Mouse (Mus musculus): ENCODE results near the gene Tnfaip2. TPM values are rescaled to one million over a fixed set of nuclear protein-coding genes. Genes with fewer than 3 reads are reported as not detected.

Gene Tnfaip2
- polyA plus RNA-seq, 1 experiment from 2014 or later: 96.6 TPM

DNA sequence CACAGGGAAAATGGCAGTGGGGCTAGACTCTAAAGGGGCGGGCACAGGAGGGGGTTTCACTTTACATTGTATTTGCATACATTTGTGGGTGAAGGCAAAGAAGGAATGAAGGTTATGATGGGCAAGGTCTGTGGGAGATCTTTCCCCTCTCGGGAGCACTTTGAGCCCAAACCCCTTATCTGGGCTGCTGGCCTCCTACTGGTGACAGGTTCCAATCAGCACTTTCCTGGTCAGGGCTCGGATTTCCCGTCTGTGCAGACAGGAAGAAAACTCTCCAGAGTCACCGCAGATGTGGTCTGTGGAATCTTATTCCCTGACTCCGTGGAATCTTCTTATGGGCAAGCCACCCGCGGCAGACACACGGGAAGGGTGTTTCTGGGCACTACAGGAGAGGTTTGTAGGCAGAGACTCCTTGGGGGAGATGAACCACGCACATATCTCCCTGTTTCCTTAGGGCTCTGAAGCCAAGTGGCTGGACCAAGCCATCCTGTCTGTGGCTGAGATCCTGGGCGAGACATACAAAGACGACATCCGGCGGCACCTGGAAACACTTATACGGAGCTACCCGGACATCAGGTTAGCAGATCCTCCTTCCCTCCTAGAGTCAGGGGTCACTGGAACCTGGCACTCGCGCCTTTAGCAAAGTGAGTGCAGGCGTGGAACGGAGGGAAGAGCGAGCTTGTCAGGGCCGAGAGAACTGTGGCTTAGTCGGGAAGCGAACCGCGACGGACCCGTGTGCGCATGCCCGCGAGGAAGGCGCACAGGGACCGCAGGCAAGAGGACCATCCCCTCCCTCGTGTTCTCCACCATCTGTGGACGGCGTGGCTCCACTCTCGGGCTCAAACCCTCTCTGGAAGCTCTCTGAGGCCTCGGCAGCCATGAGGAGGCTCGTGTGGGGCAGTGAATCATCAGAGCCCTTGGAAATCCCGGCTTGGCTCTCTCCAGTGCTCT is 13.0 kb upstream of the Tnfaip2 start:
- 0 out of 2 replicates have a peak, but pooled peaks cover 3% of the 10 kb centered on the region for H3K36me3 ChIP-seq
- peak overlapping the region; percentile 69 for H3K4me2 ChIP-seq
- H3K9ac ChIP-seq: peak overlapping the region; percentile 40
- no peak overlapping the region; the same call in 1 of the 2 replicates for H3K27ac ChIP-seq
- peak overlapping the region; percentile 50 for H3K4me3 ChIP-seq (replicated peaks)
- H3K9me3 ChIP-seq (replicated peaks): no peaks in the 10 kb centered on the region
- ATAC-seq (ENCODE audit: low read depth): no peak
- H3K4me1 ChIP-seq (replicated peaks): peaks cover 85% of the 10 kb centered on the region
- peaks cover 69% of the 10 kb centered on the region for H3K27me3 ChIP-seq
- no peak for DNase-seq
- 2% methylated on average over 40 of the region's 40 CpGs for WGBS (ENCODE audit: insufficient replicate concordance)

- Histone ChIP-seq H3K27me3 (peaks cover 59% of the 10 kb centered on the region), H3K4me1 (replicated peaks) (peaks cover 95% of the 10 kb centered on the region), H3K27ac (peak overlapping the region; percentile 3; the same call in 1 of the 2 replicates), H3K9ac (peak overlapping the region; percentile 40; the same call in 1 of the 2 replicates), H3K36me3 (0 out of 2 replicates have a peak, but pooled peaks cover 3% of the 10 kb centered on the region), H3K4me2 (peak overlapping the region; percentile 69), H3K4me3 (replicated peaks) (peak overlapping the region; percentile 50), H3K9me3 (replicated peaks) (no peaks in the 10 kb centered on the region)
- ATAC-seq (ENCODE audit: low read depth): no peak
- no peak for DNase-seq
- 17% methylated on average over 27 of the region's 27 CpGs for WGBS (ENCODE audit: insufficient replicate concordance)
Measured at GRCm38 (mm10) chr12:111430049-111430867, 12.0 kb upstream of the Tnfaip2 start.

GRCm38 (mm10) chr12:111430868-111431817 is 11.1 kb upstream of the Tnfaip2 start:
- no peak for DNase-seq
- Histone ChIP-seq H3K4me2 (no peak overlapping the region), H3K27ac (peak overlapping the region; percentile 32; the same call in 1 of the 2 replicates), H3K27me3 (peaks cover 51% of the 10 kb centered on the region), H3K9ac (0 out of 2 replicates have a peak overlapping the region, but pooled peaks have one; percentile 40), H3K36me3 (0 out of 2 replicates have a peak, but pooled peaks cover 3% of the 10 kb centered on the region), H3K4me3 (replicated peaks) (no peak overlapping the region), H3K9me3 (replicated peaks) (no peaks in the 10 kb centered on the region), H3K4me1 (replicated peaks) (peaks cover 96% of the 10 kb centered on the region)
- 47% methylated on average over 14 of the region's 14 CpGs for WGBS (ENCODE audit: insufficient replicate concordance)
- no peak for ATAC-seq (ENCODE audit: low read depth)

- H3K9ac ChIP-seq: 0 out of 2 replicates have a peak overlapping the region, but pooled peaks have one; percentile 6
- peaks cover 47% of the 10 kb centered on the region for H3K27me3 ChIP-seq
- peaks cover 100% of the 10 kb centered on the region for H3K4me1 ChIP-seq (replicated peaks)
- no peak overlapping the region for H3K4me2 ChIP-seq
- H3K27ac ChIP-seq: peak overlapping the region; percentile 75
- no peak overlapping the region for H3K4me3 ChIP-seq (replicated peaks)
- ATAC-seq (ENCODE audit: low read depth) (no peak), DNase-seq (no peak)
- H3K36me3 ChIP-seq: 0 out of 2 replicates have a peak, but pooled peaks cover 2% of the 10 kb centered on the region
- H3K9me3 ChIP-seq (replicated peaks): no peaks in the 10 kb centered on the region
- 41% methylated on average over 4 of the region's 4 CpGs for WGBS (ENCODE audit: insufficient replicate concordance)
Measured at GRCm38 (mm10) chr12:111432097-111432496, 10.2 kb upstream of the Tnfaip2 start.

- Histone ChIP-seq H3K9ac (peak overlapping the region; percentile 46; the same call in 1 of the 2 replicates), H3K27me3 (peaks cover 39% of the 10 kb centered on the region), H3K27ac (peak overlapping the region; percentile 75), H3K4me3 (replicated peaks) (no peak overlapping the region), H3K36me3 (no peaks in the 10 kb centered on the region), H3K4me2 (0 out of 2 replicates have a peak overlapping the region, but pooled peaks have one; percentile 22), H3K4me1 (replicated peaks) (peaks cover 100% of the 10 kb centered on the region), H3K9me3 (replicated peaks) (no peaks in the 10 kb centered on the region)
- DNase-seq (no peak), ATAC-seq (ENCODE audit: low read depth) (no peak; the same call in 1 of the 2 replicates)
- WGBS (ENCODE audit: insufficient replicate concordance): 47% methylated on average over 4 of the region's 5 CpGs
Measured at GRCm38 (mm10) chr12:111432751-111433331, 9.4 kb upstream of the Tnfaip2 start.

DNA sequence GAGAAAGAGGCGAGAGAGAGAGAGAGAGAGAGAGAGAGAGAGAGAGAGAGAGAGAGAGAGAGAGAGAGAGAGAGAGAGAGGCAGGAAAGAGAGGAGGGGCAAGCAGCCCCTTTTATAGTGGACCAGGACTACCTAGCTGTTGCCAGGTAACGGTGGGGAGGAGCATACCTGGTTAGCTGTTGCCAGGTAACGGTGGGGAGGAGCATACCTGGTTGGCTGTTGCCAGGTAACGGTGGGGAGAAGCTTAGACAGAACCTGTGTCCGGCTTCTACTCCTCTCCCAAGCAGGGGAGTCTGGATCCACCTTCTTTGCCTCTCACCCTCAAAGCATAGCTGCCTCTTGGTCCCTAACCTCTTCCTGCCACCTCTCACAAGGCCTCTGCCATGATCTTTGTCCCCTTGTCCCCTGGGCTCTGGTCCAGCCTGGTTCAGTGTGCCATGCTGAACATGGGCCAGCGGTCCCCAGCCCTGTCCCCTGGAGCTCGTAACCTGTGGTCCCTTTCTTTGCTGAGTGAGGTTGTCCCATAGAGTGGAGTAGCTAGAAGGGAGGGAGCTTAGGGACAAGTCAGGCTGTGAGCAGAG is 8.0 kb upstream of the Tnfaip2 start:
- Histone ChIP-seq H3K4me3 (replicated peaks) (peak overlapping the region; percentile 11; the same call in 1 of the 2 replicates), H3K9ac (peak overlapping the region; percentile 64), H3K4me2 (peak overlapping the region; percentile 63), H3K9me3 (replicated peaks) (no peaks in the 10 kb centered on the region), H3K27me3 (peaks cover 25% of the 10 kb centered on the region), H3K36me3 (no peaks in the 10 kb centered on the region), H3K4me1 (replicated peaks) (peaks cover 100% of the 10 kb centered on the region), H3K27ac (peak overlapping the region; percentile 90)
- ATAC-seq (ENCODE audit: low read depth) (no peak; the same call in 1 of the 2 replicates), DNase-seq (no peak)
- 57% methylated on average over 7 of the region's 7 CpGs for WGBS (ENCODE audit: insufficient replicate concordance)

DNA sequence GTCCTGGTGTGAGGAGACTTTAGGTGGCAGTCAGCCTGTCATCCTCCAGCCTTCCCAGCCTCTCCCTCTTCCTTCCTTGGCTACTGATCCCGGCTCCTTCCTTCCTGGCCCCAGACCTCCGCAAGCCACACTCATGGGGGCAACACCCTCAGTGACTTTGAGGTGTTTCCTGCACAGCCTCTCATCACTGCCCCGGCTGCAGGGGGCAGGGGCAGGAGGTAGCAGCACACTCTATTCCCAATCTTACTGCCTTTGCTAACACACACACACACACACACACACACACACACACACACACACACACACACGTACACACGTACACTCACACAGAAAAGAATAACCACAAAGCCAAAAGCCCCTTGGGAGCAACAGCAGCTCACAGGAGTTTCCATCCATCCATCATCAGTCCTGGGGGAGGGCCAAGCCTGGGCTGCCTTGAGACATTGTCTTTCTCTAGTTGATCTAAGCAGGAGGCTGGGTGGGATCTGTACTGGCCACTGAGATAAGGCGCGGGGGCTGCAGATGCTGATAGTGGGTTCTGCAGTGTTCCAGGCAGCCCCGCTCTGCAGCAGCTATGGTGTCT is 7.4 kb upstream of the Tnfaip2 start:
- 10% methylated on average over 6 of the region's 8 CpGs for WGBS (ENCODE audit: insufficient replicate concordance)
- H3K27ac ChIP-seq: peak overlapping the region; percentile 90
- H3K9me3 ChIP-seq (replicated peaks): no peaks in the 10 kb centered on the region
- peak overlapping the region; percentile 64 for H3K9ac ChIP-seq
- peak overlapping the region; percentile 11; the same call in 1 of the 2 replicates for H3K4me3 ChIP-seq (replicated peaks)
- DNase-seq (peak; percentile 82), ATAC-seq (ENCODE audit: low read depth) (peak; percentile 91)
- H3K36me3 ChIP-seq: no peaks in the 10 kb centered on the region
- peaks cover 100% of the 10 kb centered on the region for H3K4me1 ChIP-seq (replicated peaks)
- H3K27me3 ChIP-seq: peaks cover 19% of the 10 kb centered on the region
- peak overlapping the region; percentile 63 for H3K4me2 ChIP-seq

GRCm38 (mm10) chr12:111436170-111436569 is 6.1 kb upstream of the Tnfaip2 start:
- H3K9ac ChIP-seq: peak overlapping the region; percentile 44; the same call in 1 of the 2 replicates
- DNase-seq (no peak), ATAC-seq (ENCODE audit: low read depth) (no peak)
- WGBS (ENCODE audit: insufficient replicate concordance): 75% methylated on average over 3 of the region's 3 CpGs
- no peak overlapping the region for H3K4me3 ChIP-seq (replicated peaks)
- H3K27ac ChIP-seq: peak overlapping the region; percentile 70
- no peaks in the 10 kb centered on the region for H3K36me3 ChIP-seq
- H3K4me2 ChIP-seq: no peak overlapping the region
- H3K9me3 ChIP-seq (replicated peaks): no peaks in the 10 kb centered on the region
- peaks cover 6% of the 10 kb centered on the region; the same call in 1 of the 2 replicates for H3K27me3 ChIP-seq
- H3K4me1 ChIP-seq (replicated peaks): peaks cover 94% of the 10 kb centered on the region

GRCm38 (mm10) chr12:111436640-111437039 is 5.6 kb upstream of the Tnfaip2 start:
- no peak for DNase-seq
- Histone ChIP-seq H3K4me1 (replicated peaks) (peaks cover 94% of the 10 kb centered on the region), H3K9me3 (replicated peaks) (no peaks in the 10 kb centered on the region), H3K27ac (peak overlapping the region; percentile 70), H3K9ac (0 out of 2 replicates have a peak overlapping the region, but pooled peaks have one; percentile 44), H3K4me3 (replicated peaks) (no peak overlapping the region), H3K4me2 (no peak overlapping the region), H3K27me3 (peaks cover 3% of the 10 kb centered on the region; the same call in 1 of the 2 replicates), H3K36me3 (no peaks in the 10 kb centered on the region)
- 63% methylated on average over 8 of the region's 8 CpGs for WGBS (ENCODE audit: insufficient replicate concordance)
- no peak for ATAC-seq (ENCODE audit: low read depth)

All from liver, embryonic 13.5 days (tissue).